Mouse (Mus musculus) ES-Bruce4 (cell line): ENCODE results near the gene Rassf3. TPM values are rescaled to one million over a fixed set of nuclear protein-coding genes. Genes with fewer than 3 reads are reported as not detected.

ENCODE experiments used
- H3K27ac ChIP-seq: 2 replicates; pipeline ENCODE4 v1.5.1; 2012; ENCODE audit warnings: low read length, inconsistent platforms; ENCODE audit not compliant: insufficient read depth
- H3K27me3 ChIP-seq: 2 replicates; pipeline ENCODE4 v1.6.1; 2012; ENCODE audit warnings: mild to moderate bottlenecking, low read length, inconsistent platforms; ENCODE audit not compliant: control insufficient read depth, poor library complexity, insufficient read depth, severe bottlenecking
- H3K36me3 ChIP-seq: 2 replicates; pipeline ENCODE4 v1.6.1; 2012; ENCODE audit warnings: inconsistent platforms, mild to moderate bottlenecking, low read length, moderate library complexity; ENCODE audit not compliant: control insufficient read depth, poor library complexity, insufficient read depth, severe bottlenecking
- H3K4me1 ChIP-seq: one replicate; pipeline ENCODE4 v1.8.1; 2011; ENCODE audit warnings: low read length; ENCODE audit not compliant: control insufficient read depth, insufficient read depth
- H3K4me3 ChIP-seq: 2 replicates; pipeline ENCODE4 v1.5.1; 2011; ENCODE audit warnings: low read depth, mild to moderate bottlenecking, low read length
- H3K9ac ChIP-seq: 2 replicates; pipeline ENCODE4 v1.6.1; 2012; ENCODE audit warnings: low read depth, mild to moderate bottlenecking, inconsistent platforms; ENCODE audit not compliant: poor library complexity, severe bottlenecking
- H3K9me3 ChIP-seq: replicated peaks from 2 replicates; pipeline ENCODE4 v1.6.1; 2012; ENCODE audit warnings: mild to moderate bottlenecking, low read length, inconsistent platforms; ENCODE audit not compliant: control insufficient read depth, poor library complexity, insufficient read depth, severe bottlenecking
- CTCF ChIP-seq: IDR thresholded peaks from one replicate; pipeline ENCODE4 v1.8.1; 2011; ENCODE audit warnings: low read depth, low read length
- EP300 ChIP-seq: IDR thresholded peaks from 2 replicates; pipeline ENCODE4 v1.6.1; 2011; ENCODE audit warnings: low read depth, low read length; ENCODE audit not compliant: insufficient read depth
- POLR2A ChIP-seq: IDR thresholded peaks from one replicate; pipeline ENCODE4 v1.8.1; 2011; ENCODE audit warnings: low read length; ENCODE audit not compliant: insufficient read depth
- polyA plus RNA-seq: library from polyadenylated mRNA; stranded (reverse); fragments of >200 nt; gene quantifications from 2 replicates; pipeline ENCODE4 v1.2.4, GENCODE M21; 2011; ENCODE audit warnings: low read depth; ENCODE audit not compliant: missing spikeins, insufficient read depth, insufficient read length

Rassf3 gene
- polyA plus RNA-seq, 1 experiment, result 41.7 TPM

GRCm38 (mm10) chr10:121364306-121364705, 111.8 kb downstream of the Rassf3 start:
- no peaks in the 10 kb centered on the region for H3K36me3 ChIP-seq
- H3K27me3 ChIP-seq, result no peaks in the 10 kb centered on the region
- H3K4me1 ChIP-seq, result no peaks in the 10 kb centered on the region
- TF ChIP-seq POLR2A, result no peak
- H3K9me3 ChIP-seq, result no peaks in the 10 kb centered on the region
- peak overlapping the region; percentile 72; the same call in 1 of the 2 replicates for H3K4me3 ChIP-seq
- H3K9ac ChIP-seq, result peak overlapping the region; percentile 64
- H3K27ac ChIP-seq, result no peak overlapping the region

- H3K9me3 ChIP-seq, result no peaks in the 10 kb centered on the region
- no peak overlapping the region for H3K4me3 ChIP-seq
- H3K9ac ChIP-seq, result no peak overlapping the region
- no peaks in the 10 kb centered on the region for H3K27me3 ChIP-seq
- no peaks in the 10 kb centered on the region for H3K36me3 ChIP-seq
- H3K27ac ChIP-seq, result no peak overlapping the region
- no peaks in the 10 kb centered on the region for H3K4me1 ChIP-seq
- TF ChIP-seq POLR2A (no peak), EP300 (no peak), CTCF (no peak)
Measured at GRCm38 (mm10) chr10:121363201-121363600, 112.9 kb downstream of the Rassf3 start.

- no peaks in the 10 kb centered on the region for H3K27me3 ChIP-seq
- H3K27ac ChIP-seq, result no peak overlapping the region
- H3K4me1 ChIP-seq, result no peaks in the 10 kb centered on the region
- H3K4me3 ChIP-seq, result no peak overlapping the region
- TF ChIP-seq CTCF, result no peak
- TF ChIP-seq EP300, result no peak
- TF ChIP-seq POLR2A, result no peak
- H3K9ac ChIP-seq, result no peak overlapping the region
- no peaks in the 10 kb centered on the region for H3K9me3 ChIP-seq
- H3K36me3 ChIP-seq, result no peaks in the 10 kb centered on the region
Measured at GRCm38 (mm10) chr10:121360358-121360757, 115.8 kb downstream of the Rassf3 start.

Other genes with a start within 250 kb of the Rassf3 start
- gene Tbc1d30, start 125.1 kb downstream of the Rassf3 start, polyA plus RNA-seq, result not detected in 2 replicates
- 42.4 and 44.2 TPM in 2 replicates for gene Gns, start 111.3 kb downstream of the Rassf3 start, polyA plus RNA-seq
- gene Tbk1, start 110.4 kb upstream of the Rassf3 start, polyA plus RNA-seq, result 50.4 and 51.4 TPM in 2 replicates
- gene Xpot, start 150.0 kb upstream of the Rassf3 start, polyA plus RNA-seq, result 132 and 139 TPM in 2 replicates
- 0.51 and 0.75 TPM in 2 replicates for gene D930020B18Rik, start 165.2 kb upstream of the Rassf3 start, polyA plus RNA-seq